In the genomic region with DNA sequence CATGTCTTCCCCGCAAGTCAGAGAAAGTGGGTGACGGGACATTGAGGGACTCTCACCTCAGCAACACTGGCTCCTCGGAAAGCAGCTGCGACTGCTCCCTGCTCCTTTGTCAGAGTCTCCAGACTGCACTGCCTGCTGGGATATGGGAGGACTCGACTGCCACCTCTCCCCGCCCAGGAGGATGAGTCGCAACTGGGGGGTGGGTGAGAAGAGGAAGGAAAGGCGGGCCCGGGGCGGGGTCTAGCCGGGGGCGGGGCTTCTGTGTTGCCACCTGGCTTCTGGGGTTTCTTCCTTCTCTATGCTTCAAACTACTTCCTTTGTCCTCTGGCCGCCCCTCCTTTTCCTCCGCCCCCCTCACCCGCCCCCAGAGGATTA, we compare ENCODE assay signal across 8 mouse cellular contexts. TPM values are rescaled to one million over a fixed set of nuclear protein-coding genes. Genes with fewer than 3 reads are reported as not detected.
DNase-seq lines count a peak whose midpoint lies in the region; ATAC-seq and TF ChIP-seq lines count a peak whose summit lies in the region.

TSS of gene Mospd1 (minus strand) at position 137 of the 375 bp plus-strand sequence.

- peak within 1 kb of the TSS; percentile 50 for H3K4me2 ChIP-seq in forebrain, embryonic 15.5 days (replicated peaks)

- no peak within 1 kb of the TSS for H3K27ac ChIP-seq in ES-Bruce4 (ENCODE audit: insufficient read depth, low read length)
- H3K27ac ChIP-seq in forebrain, embryonic 15.5 days (replicated peaks) = peak within 1 kb of the TSS; percentile 87

- no peaks in the 10 kb centered on the region for H3K36me3 ChIP-seq in ES-Bruce4 (ENCODE audit: control insufficient read depth, insufficient read depth, low read length, poor library complexity, severe bottlenecking)
- no peaks in the 10 kb centered on the region for H3K36me3 ChIP-seq in forebrain, embryonic 15.5 days

- TF ChIP-seq CTCF in ES-Bruce4 (IDR thresholded peaks at IDR 0.05; ENCODE audit: low read depth, low read length) = no peak
- TF ChIP-seq CTCF in lung, adult 2 months (IDR thresholded peaks at IDR 0.05; ENCODE audit: insufficient read depth, low read length) = no peak

- peak; percentile 76 for DNase-seq in heart, postnatal 25 days (ENCODE audit: low spot score)
- DNase-seq in layer of hippocampus, adult 18-20 months (ENCODE audit: low spot score in 2 of 2) = peak; percentile 77 to 80
- DNase-seq in lung, adult 2 months = peak; percentile 81
- peak; percentile 86 to 90 for DNase-seq in thymus, adult 18-20 months

- TF ChIP-seq EP300 in ES-Bruce4 (IDR thresholded peaks at IDR 0.05; ENCODE audit: insufficient read depth, low read depth, low read length) = 0 out of 2 replicates have a peak, but pooled peaks have one; percentile 18

- no peaks in the 10 kb centered on the region for H3K4me1 ChIP-seq in ES-Bruce4 (ENCODE audit: control insufficient read depth, insufficient read depth, low read length)
- peaks cover 2% of the 10 kb centered on the region; the same call in 1 of the 2 replicates for H3K4me1 ChIP-seq in forebrain, embryonic 15.5 days
- no peaks in the 10 kb centered on the region; the same call in 1 of the 2 replicates for H3K4me1 ChIP-seq in lung, adult 2 months (ENCODE audit: control insufficient read depth, insufficient read depth, low read length)

- TF ChIP-seq POLR2A in ES-Bruce4 (IDR thresholded peaks at IDR 0.05; ENCODE audit: insufficient read depth, low read length) = peak; percentile 28
- TF ChIP-seq POLR2A in lung, adult 2 months (IDR thresholded peaks at IDR 0.05; ENCODE audit: borderline replicate concordance, extremely low read depth, low read depth, low read length) = peak; percentile 95; the same call in 1 of the 2 replicates

- no peaks in the 10 kb centered on the region for H3K9me3 ChIP-seq in ES-Bruce4 (replicated peaks; ENCODE audit: control insufficient read depth, insufficient read depth, low read length, poor library complexity, severe bottlenecking)
- no peaks in the 10 kb centered on the region for H3K9me3 ChIP-seq in forebrain, embryonic 15.5 days

- H3K27me3 ChIP-seq in ES-Bruce4 (ENCODE audit: control insufficient read depth, insufficient read depth, low read length, poor library complexity, severe bottlenecking) = no peaks in the 10 kb centered on the region
- no peaks in the 10 kb centered on the region for H3K27me3 ChIP-seq in forebrain, embryonic 15.5 days

- peak within 1 kb of the TSS; percentile 95 for H3K4me3 ChIP-seq in ES-Bruce4 (ENCODE audit: low read depth, low read length)
- peak within 1 kb of the TSS; percentile 63 for H3K4me3 ChIP-seq in forebrain, embryonic 15.5 days
- H3K4me3 ChIP-seq in lung, adult 2 months (replicated peaks; ENCODE audit: extremely low read depth, low read depth, low read length) = peak within 1 kb of the TSS; percentile 95

- ATAC-seq in cerebellum, adult (ENCODE audit: insufficient number of reproducible peaks, low FRiP score, low TSS enrichment) = peak; percentile 98
- peak; percentile 98 for ATAC-seq in forebrain, embryonic 15.5 days (replicated peaks)
- ATAC-seq in neutrophil, adult 5-6 weeks (ENCODE audit: extremely low read depth, insufficient number of reproducible peaks, low FRiP score, poor library complexity, severe bottlenecking) = peak; percentile 95

- intact Hi-C loops in heart, postnatal 25 days (cut with DNase I) = no loop called here

- peak within 1 kb of the TSS; percentile 44 for H3K9ac ChIP-seq in ES-Bruce4 (ENCODE audit: low read depth, poor library complexity, severe bottlenecking)
- H3K9ac ChIP-seq in forebrain, embryonic 15.5 days (replicated peaks) = peak within 1 kb of the TSS; percentile 76

- WGBS in forebrain, embryonic 15.5 days = 23% methylated on average over 14 of the region's 15 CpGs
- WGBS in lung, adult 2 months = 24% methylated on average over 15 of the region's 15 CpGs

RNA-seq across cellular contexts. Expression of gene Mospd1, which starts in this region (rescaled TPM):
- polyA plus RNA-seq in ES-Bruce4 (2011; ENCODE audit: insufficient read depth, insufficient read length, low read depth, missing spikeins) = 11.3 and 12.1 TPM in 2 replicates
- polyA plus RNA-seq in forebrain, embryonic 15.5 days (2015; fragmentation: Nextera tagmentation; extraction: Ambion mirVana) = 54.6 and 57.9 TPM in 2 replicates
- total RNA-seq in heart, postnatal 25 days (2021) = 10 to 100 TPM; 32.4 to 35.2 TPM
- 10 to 100 TPM; 11.6 to 11.9 TPM for total RNA-seq in layer of hippocampus, adult 18-20 months (2021)
- 1.6 and 3.4 TPM in 2 replicates for polyA plus RNA-seq in lung, adult 2 months (2012; rRNA removed)
- 21.1 and 22.2 TPM in 2 replicates for total RNA-seq in neutrophil, adult 5-6 weeks (2017)
